Mouse (Mus musculus): ENCODE results near the gene Arpc5l. TPM values are rescaled to one million over a fixed set of nuclear protein-coding genes. Genes with fewer than 3 reads are reported as not detected.
A peak's percentile ranks its signal among the peaks of the same experiment; 100 is the strongest.

The Arpc5l gene
- total RNA-seq (2015; ENCODE audit: low replicate concordance): 31.9 and 56.6 TPM in 2 replicates
- 33.6 and 47.9 TPM in 2 replicates for total RNA-seq (2017; ENCODE audit: low replicate concordance)

GRCm38 (mm10) chr2:39004880-39005435, at the start of gene Arpc5l:
Arpc5l (plus strand) TSS chr2:39005348.
- peak; percentile 82 for ATAC-seq (replicated peaks; ENCODE audit: low FRiP score, poor library complexity, severe bottlenecking)

GRCm38 (mm10) chr2:38956062-38956461, 49.1 kb upstream of the Arpc5l start:
- no peak for ATAC-seq (replicated peaks; ENCODE audit: low FRiP score, poor library complexity, severe bottlenecking)

GRCm38 (mm10) chr2:38957671-38958223, 47.4 kb upstream of the Arpc5l start:
- ATAC-seq (replicated peaks; ENCODE audit: low FRiP score, poor library complexity, severe bottlenecking): no peak

GRCm38 (mm10) chr2:38964198-38964597, 41.0 kb upstream of the Arpc5l start:
- ATAC-seq (replicated peaks; ENCODE audit: low FRiP score, poor library complexity, severe bottlenecking): no peak

- ATAC-seq (replicated peaks; ENCODE audit: low FRiP score, poor library complexity, severe bottlenecking): no peak
Measured at GRCm38 (mm10) chr2:38969650-38970049, 35.5 kb upstream of the Arpc5l start.

GRCm38 (mm10) chr2:38970057-38970456, 35.1 kb upstream of the Arpc5l start:
- ATAC-seq (replicated peaks; ENCODE audit: low FRiP score, poor library complexity, severe bottlenecking): peak; percentile 95

- ATAC-seq (replicated peaks; ENCODE audit: low FRiP score, poor library complexity, severe bottlenecking): no peak
Measured at GRCm38 (mm10) chr2:38973223-38973622, 31.9 kb upstream of the Arpc5l start.

- no peak for ATAC-seq (replicated peaks; ENCODE audit: low FRiP score, poor library complexity, severe bottlenecking)
Measured at GRCm38 (mm10) chr2:38973701-38974100, 31.4 kb upstream of the Arpc5l start.

GRCm38 (mm10) chr2:38974171-38974570, 31.0 kb upstream of the Arpc5l start:
- ATAC-seq (replicated peaks; ENCODE audit: low FRiP score, poor library complexity, severe bottlenecking): no peak

- no peak for ATAC-seq (replicated peaks; ENCODE audit: low FRiP score, poor library complexity, severe bottlenecking)
Measured at GRCm38 (mm10) chr2:38975181-38975580, 30.0 kb upstream of the Arpc5l start.

- 0 out of 2 replicates have a peak, but pooled peaks have one; percentile 23 for ATAC-seq (replicated peaks; ENCODE audit: low FRiP score, poor library complexity, severe bottlenecking)
Measured at GRCm38 (mm10) chr2:38975941-38976805, 29.0 kb upstream of the Arpc5l start.

- ATAC-seq (replicated peaks; ENCODE audit: low FRiP score, poor library complexity, severe bottlenecking): no peak
Measured at GRCm38 (mm10) chr2:38977837-38978236, 27.3 kb upstream of the Arpc5l start.

- no peak for ATAC-seq (replicated peaks; ENCODE audit: low FRiP score, poor library complexity, severe bottlenecking)
Measured at GRCm38 (mm10) chr2:38983456-38983855, 21.7 kb upstream of the Arpc5l start.

- no peak for ATAC-seq (replicated peaks; ENCODE audit: low FRiP score, poor library complexity, severe bottlenecking)
Measured at GRCm38 (mm10) chr2:38986580-38986979, 18.6 kb upstream of the Arpc5l start.

- 0 out of 2 replicates have a peak, but pooled peaks have one; percentile 26 for ATAC-seq (replicated peaks; ENCODE audit: low FRiP score, poor library complexity, severe bottlenecking)
Measured at GRCm38 (mm10) chr2:38987371-38987770, 17.8 kb upstream of the Arpc5l start.

- ATAC-seq (replicated peaks; ENCODE audit: low FRiP score, poor library complexity, severe bottlenecking): no peak
Measured at GRCm38 (mm10) chr2:38987803-38988510, 17.2 kb upstream of the Arpc5l start.

GRCm38 (mm10) chr2:38988929-38989328, 16.2 kb upstream of the Arpc5l start:
- ATAC-seq (replicated peaks; ENCODE audit: low FRiP score, poor library complexity, severe bottlenecking): peak; percentile 81

GRCm38 (mm10) chr2:38992004-38992403, 13.1 kb upstream of the Arpc5l start:
- no peak for ATAC-seq (replicated peaks; ENCODE audit: low FRiP score, poor library complexity, severe bottlenecking)

- no peak for ATAC-seq (replicated peaks; ENCODE audit: low FRiP score, poor library complexity, severe bottlenecking)
Measured at GRCm38 (mm10) chr2:38992452-38992851, 12.7 kb upstream of the Arpc5l start.
